Mouse (Mus musculus) R1 (cell line): ENCODE data around the gene P2ry12.

Experiments
- DNase-seq: peaks from one replicate; pipeline ENCODE4 v3.0.0-alpha.2; 2018; ENCODE audit warnings: low read depth, low spot score

Gene P2ry12

DNA sequence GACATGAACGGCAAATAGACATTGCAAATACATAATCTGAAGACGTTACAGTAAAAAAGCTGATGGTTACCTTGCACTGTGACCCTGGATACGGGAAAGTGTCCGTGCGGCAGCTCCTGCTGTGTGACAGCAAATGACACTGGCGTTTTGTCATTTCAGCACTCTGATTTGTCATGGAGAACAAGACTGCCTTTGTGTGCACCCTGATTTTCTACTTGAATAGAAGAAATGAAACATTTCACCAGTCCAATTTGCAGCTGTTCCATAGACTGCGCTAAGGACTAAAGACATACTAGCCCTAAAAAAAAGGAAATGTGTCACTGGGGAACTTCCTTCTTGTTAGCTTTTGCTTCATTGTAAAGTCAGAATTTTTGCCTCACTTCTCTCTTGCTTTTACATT, at the start of gene P2ry12:
Gene P2ry12, minus strand, starts transcription at position 168 of the 400 bp plus-strand sequence.
- DNase-seq = no peak

DNA sequence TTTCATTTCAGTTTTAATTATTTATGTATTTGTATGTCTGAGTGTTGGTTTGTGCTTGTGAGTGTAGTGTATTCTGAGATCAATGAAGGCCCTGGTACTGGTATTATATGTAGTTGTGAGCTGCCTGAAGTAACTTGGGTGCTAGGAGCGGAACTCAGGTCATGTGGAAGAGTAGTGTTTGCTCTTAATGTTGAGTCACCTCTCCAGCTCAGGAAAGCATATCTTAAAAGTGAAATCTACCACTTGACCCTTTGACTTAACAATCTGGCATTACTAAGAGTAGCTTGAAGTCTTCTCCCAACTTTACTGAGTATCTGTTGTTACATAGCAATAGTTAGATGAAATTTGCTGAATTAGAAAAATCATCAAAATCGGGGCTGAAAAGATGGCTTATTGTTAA, 42.8 kb upstream of the P2ry12 start:
- no peak for DNase-seq

DNA sequence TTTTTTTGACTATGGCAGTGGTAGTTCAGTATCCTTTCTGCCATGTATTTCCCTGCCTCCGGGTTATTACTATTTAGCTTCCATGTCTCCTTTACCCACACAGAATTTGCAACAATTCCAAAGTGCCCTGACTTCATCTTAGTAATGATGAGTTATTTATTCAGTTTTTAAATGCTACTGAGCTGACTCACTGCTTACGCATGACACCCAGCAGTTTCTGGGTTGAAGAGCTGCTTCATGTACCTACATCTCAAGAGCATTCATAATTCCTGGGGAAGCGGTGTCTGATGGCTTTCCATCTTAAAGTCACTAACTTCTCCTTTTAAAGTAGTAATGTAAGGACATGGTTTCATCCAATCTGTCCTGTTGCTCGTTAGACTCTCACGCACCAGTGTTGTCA, 42.3 kb upstream of the P2ry12 start:
- DNase-seq = no peak

DNA sequence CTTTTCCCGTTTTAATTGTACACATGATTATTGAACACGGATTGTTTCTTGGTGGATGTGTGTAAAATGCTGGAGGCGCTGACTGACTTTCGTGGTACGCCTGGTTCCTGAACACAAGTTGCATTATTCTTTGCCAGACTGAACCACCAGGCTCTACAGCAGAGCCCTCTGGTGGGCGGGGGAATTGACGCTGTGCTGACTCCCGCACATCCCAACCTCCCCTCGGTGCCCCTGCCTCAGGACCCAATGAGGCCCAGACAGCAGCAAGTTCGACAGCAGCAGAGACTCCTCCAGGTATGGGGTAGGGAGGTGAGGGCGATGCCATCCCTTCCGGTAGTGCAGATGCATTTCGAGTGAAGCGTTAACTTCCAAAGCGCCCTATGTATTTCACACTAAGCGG, 35.0 kb upstream of the P2ry12 start:
- peak; percentile 27 for DNase-seq

DNA sequence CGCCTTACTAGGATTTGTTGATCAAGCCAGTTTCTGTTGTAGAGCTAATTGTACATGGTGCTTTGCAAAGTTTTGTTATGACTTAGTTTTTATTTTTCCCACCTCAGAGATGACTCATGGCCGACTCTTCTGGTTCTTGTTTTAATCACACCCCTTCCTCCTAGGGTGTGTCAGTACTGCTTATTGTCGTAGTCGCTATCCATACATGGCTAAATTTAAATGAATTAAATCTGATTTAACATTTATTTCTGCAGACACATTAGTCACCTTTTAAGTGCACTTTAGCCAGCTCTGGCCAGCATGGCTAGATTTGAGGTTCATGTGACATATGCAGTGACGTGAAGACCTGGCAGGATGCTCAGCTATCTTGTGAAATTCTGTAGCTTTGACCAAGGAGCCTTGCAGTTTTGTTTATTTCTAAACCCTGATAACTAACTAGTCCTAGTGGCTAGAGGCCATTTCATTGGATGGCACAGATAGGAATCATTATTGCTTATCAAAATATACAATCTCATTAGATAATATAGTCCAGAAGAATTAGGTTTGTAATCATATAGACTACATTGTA, 34.0 kb upstream of the P2ry12 start:
- no peak for DNase-seq

DNA sequence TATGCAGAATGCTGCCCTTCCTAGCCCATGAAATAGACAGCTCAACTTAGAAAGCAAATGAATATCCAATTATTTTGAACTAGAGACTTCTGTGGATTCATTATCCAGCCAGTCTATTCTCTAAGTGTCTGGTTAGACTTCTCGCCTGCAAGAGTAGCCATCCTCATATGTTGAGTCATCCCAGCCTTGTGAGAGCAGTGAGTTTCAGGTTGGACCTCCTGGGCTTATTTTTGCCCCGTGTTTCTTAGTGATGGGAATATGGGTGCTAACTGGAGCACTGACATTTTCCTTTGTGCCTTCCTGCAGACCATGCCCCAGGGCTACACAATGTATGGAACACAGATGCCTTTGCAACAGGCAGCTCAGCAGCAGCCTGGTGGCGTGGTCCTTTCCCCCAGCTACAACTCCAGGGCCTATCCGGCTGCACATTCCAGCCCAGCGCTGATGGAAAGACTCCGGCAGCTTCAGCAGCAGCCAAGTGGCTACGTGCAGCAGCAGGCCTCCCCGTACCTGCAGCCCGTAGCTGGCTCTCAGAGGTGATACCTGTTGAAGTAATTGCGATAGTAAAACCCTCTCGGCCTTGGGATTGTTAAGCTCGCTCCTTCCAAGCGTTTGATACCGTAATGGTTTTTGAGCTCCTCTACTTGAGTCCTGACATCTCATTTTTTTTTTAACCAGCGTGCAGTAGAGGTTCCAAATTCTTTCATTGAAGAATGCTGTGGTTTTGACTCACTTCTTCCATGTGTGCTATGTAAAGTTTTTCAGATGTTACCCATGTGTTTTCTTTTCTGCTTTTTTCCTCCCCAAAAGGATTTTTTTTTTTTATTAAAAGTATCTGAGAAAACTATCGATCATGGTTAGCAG, 33.3 kb upstream of the P2ry12 start:
- DNase-seq = no peak

DNA sequence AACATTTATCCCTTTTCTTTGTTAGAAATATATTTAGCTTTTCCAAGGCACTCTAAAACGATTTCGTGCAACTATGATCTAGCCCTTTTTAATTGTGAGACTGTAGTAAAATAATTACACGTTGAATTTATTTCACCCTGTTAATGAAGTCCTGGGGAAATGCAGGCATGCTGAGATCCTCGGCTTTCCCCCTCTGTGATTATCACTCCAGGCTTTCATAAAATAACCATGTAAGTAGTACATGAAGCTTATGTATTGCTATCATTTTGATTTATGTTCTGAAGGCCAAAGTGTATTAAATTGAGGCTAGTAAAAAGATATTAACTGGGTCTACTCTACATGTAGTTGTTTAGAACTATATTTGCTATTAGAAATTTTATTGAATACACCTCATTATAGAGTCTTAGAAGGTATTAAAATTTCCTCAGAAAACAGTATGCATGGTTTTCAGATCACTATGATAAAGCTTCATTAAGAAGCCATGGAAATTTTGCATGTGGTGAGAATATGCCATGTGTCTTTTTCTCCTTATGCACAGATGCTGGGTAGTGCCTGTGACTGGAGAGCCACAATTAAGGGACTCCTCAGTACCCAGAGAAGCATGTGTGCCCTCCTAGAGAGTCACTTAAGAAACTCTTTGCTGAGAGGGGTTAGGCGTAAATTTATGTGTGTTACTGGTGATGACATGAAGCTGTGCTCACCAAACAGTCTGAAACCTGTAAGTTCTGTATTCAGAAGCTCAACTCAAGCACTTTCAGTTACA, 30.9 kb upstream of the P2ry12 start:
- DNase-seq = no peak

DNA sequence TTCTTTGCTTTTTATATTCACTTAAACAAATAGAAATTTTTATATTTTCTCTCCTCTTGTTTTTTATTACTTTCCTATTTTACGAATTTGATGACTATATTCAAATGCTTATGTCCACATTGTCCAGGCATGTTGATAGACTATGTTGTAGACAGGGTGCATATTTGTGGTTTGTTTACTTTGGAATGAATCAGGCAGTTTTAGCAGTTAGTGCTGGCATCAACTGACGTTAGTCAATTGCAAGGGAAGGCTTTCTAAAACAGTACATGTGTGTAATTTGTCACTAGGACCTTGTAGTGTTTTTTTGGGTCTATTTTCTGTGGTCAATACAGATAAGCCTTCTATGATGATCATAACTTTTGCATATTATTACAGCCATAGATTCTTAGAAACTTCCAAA, 27.9 kb upstream of the P2ry12 start:
- no peak for DNase-seq

DNA sequence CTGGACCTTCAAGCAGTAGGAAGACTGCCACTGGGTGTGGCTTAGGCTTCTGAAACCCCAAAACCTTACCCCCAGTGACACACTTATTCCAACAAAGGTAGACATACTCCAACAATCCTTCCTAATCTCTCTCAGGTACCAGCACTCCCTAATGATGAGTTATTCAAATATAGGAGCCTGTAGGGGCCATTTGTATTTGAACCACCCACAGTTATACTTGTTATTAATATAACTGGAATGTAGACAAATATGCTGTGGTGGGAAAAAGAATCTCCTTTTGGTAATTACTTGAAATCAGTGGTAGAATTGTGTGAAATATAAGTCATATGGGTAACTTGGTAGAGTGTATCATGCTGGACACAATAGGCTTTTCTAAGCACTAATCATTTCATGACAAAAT, 15.9 kb upstream of the P2ry12 start:
- no peak for DNase-seq

DNA sequence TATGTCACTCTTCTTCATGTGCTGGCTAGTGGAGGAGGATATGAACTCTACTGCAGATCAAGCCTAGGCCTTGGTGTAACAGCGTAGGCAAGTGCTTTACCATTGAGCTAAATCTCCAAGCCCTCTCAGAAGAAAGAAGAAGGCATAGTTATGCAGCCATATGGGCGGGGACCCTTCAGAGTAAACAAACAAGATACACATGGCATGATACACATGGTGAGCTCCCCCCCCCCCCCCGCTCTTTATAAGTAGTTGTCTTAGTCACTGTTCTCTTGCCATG, 15.5 kb upstream of the P2ry12 start:
- DNase-seq = no peak

DNA sequence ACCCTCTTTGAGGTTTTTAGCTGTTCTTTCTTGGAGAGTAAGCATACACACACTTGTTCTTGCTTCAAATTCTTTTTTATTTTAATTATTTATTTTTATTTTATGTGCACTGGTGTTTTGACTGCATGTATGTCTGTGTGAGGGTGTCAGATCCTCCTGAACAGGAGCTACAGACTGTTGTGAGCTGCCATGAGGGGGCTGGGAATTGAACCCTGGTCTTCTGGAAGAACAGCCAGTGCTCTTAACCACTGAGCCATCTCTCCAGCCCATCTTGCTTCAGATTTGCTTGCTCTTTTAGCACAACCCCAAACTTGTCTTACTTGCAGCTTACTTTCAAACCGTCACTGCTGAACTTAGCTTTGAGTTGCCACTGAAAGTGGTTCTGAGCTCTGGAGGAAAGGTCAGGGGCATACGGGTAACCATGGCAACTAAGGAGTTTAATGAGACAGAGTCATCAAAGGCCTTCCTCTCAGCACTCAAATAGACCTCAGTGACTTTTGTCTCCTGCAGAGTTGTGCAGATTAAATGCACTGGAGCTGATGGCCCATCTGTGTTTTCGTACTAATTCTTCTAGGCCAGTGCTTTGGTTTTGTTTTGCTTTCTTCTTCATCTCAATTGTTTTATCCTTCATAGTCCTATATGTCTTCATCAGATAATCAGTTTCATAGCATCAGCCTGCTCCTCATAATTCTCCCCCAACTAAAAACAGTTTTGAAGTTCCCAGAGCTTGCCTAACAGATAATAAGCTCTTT, 15.0 kb upstream of the P2ry12 start:
- peak; percentile 56 for DNase-seq

DNA sequence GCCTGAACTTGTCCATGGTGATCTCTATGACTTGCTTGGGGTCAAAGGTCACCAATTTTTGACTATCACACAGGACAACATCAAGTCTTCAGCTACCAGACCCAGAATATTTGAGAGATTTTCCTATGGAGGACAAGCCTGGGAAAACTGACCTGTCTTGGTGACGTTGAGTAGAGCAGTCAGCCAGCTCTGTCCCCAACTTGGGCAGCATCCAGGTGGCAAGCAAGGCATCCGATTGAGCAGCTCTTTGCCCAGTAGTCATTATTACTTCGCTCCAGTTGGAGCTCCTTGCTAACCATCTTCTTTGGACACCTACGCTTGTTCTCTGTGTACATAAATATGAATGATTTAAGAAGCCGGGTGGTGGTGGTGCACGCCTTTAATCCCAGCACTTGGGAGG, 8.1 kb upstream of the P2ry12 start:
- DNase-seq = no peak

DNA sequence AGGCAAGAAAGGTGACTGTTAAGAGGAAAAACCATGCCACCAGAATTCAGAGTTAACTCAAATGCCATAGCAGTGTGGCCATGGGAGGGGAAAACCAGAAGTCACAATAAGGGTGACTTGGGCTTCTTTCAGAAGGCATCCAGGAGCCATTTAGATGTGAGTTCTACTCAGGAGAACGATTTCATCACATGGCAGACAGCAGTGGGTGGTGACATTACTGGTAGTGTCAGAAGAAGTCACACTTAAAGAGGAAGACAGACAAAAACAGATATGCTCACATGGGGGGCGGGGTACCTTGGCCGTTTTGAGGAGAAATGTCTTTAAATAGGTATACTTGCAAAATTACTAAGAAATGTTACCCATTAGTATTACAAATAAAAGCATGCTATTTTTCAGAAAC, 1.3 kb upstream of the P2ry12 start:
- no peak for DNase-seq

DNA sequence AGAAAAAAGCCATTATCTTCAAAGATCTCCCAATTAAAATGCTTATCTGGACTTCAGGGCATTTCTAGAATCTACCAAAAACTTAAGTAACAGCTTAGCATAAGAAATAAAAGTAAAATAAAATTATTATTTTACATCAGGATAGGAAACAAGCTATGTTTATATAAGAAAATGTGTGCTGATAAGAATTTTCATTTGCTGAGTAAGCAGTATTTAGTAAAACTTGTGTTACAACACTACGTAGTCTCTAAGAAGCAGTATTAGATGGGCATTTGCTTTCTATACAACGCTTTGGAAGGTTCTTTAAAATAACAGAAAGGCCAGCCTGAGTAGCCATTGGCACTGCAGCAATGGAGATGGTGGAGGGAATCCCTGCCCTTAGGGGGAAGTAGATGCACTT, 746 bp upstream of the P2ry12 start:
- DNase-seq = no peak

DNA sequence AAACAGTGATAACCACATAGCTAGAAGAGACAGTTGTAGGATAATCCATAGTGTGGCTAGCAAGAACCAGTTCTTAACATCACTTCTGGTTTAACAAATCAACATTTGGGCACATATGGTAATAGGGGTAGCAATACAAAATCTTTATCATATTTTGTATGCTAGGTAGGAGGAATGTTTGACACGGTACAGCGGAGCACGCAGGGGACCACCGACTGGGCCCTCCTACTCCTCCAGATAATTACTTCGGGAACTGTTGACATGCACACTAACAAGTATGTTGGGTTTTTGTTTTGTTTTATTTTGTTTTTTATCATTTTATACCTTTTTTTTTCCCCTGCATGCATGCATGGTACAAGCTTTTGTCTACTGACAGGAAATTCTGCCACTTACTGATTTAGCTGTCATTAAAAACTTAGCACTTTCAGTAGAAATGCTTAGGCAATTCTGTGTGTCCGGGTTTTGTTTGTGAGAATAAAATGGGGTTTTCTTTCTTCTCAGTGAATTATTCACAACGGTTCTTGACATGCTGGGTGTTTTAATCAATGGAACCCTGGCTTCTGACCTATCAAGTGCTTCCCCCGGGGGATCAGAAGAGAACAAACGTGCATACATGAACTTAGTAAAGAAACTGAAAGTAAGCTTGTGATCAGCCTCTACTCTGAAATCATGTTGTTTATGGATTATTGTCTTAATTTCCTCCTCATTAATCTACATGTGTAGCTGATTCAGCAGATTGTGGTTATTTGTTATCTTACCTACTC, 780 bp downstream of the P2ry12 start:
- no peak for DNase-seq

DNA sequence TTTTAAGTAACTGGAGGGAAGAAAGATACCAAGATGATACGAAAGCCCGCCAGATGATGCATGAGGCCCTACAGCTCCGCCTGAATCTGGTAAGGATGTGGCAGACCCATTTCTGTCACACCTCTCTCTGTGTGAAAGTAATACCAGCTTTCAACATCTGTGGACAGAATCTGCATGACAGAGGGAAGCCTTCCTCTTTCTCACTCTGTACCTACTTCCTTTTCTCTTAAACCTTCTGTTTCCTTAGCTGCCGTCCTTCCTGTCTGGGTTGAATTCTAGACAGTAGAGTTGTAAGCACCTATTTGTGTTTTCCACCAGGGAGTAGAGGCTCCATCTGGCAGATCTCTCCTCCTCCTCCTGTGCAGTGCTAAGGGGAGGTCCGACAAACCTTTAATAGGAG, 1.9 kb downstream of the P2ry12 start:
- DNase-seq = peak; percentile 46

DNA sequence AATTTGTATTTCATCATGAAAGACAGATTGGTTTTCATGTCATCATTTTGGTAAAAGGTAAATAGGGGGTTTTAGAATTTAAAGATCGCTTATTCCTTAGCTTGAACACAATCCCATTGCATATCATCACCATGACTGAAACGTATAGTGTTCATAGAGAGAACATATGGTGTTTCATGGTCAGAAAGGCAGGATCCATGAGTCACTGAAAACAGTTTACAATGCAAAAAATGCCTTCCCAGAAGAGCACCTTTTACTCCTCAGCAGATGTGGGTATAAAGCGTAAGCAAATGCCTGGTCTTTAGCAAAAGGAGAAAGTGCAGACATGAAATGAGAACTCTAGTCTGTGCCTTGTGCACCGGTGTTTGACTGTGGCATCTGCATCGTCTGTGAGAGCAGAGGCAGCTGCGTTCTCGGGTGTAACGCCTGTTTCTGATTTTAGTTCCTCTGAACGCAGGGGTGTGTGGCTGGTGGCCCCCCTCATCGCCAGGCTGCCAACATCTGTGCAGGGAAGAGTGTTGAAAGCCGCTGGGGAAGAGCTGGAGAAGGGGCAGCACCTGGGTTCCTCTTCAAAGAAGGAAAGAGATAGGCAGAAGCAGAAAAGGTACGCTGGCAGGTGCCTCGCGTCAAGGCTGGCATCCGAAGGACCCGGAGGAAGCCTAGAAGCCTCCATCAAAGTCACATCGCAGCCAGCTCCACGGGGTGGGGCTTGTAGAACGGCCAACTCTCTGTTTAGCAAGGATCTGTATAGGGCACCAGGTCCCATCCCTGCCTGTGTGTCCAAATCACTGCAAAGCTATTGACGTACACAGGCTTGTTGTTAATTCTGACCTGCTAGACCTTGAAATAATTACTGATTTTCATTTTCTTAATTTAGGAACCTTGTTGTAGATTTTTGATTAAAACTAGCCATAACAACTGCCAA, 4.7 kb downstream of the P2ry12 start:
- DNase-seq = no peak

DNA sequence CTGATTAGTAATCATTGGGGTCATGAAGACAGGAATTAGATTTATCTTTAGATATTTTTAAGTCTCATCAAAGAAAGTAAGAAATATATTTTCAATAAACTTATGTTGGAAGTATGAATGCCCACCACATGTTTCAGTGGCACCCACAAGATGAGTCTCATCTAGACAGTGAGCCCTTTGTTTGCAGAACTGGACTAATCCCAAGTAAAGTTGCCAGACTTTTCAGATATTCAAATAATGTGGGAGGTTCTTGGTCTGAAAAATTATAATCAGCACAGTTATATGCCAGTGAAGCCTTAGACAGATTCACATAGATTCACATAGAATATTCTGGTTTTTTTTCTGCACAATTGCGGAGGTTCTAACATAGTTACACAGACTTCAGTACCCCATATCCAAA, 12.2 kb downstream of the P2ry12 start:
- DNase-seq = no peak

DNA sequence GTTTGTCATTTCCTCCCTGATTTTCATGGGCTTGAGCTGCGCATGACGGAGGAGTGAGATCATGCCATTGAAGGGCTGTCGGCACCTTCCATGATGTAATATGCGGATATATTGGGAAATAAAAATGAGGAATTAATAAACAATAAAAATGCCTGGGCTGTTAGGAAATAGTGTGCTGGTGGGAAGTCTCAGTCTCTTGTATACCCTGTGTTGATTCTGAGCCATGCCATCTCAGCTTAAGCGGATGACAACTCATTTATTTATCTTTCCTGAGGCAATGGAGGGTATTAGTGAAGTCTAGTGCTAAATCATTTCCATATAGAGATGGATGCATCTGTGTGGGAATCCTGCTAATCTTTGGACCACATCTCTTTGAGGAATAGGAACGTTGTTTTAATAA, 14.6 kb downstream of the P2ry12 start:
- DNase-seq = no peak

DNA sequence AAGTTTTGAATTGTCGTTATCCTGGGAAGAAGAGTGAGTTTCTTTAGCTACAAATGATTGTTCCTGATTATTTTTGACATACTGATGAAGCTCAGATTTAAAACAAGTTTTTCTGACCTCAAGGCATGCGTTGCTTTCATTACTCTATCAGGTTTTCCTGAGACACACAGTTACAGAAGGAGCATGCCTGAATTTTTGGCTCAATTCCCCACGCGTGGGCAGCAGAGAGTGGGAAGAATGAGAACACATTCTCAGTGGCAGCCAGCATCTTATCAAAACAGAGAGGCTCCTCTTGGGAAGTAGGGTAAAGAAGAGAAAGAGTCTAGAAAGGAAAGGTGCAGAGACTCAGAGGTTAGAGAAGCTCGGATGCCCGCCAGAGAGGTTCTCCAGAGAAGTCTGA, 19.3 kb downstream of the P2ry12 start:
- DNase-seq = no peak
